Mouse (Mus musculus) megakaryocyte, embryonic 14.5 days (primary cell): ENCODE data around the gene Smco2.

Source experiments
- FLI1 ChIP-seq: IDR thresholded peaks from 2 replicates; pipeline ENCODE4 v1.6.1; 2012; ENCODE audit warnings: low read length, inconsistent platforms, mixed read lengths
- GATA1 ChIP-seq: IDR thresholded peaks from 3 replicates; pipeline ENCODE4 v1.6.1; 2012; ENCODE audit warnings: mixed read lengths, low read length, inconsistent platforms, borderline replicate concordance

- TF ChIP-seq GATA1 (no peak), FLI1 (no peak)
Observed at GRCm38 (mm10) chr6:146898709-146899108, 48.8 kb downstream of the Smco2 start.
